Mouse (Mus musculus): Measurements from ENCODE around the gene Dnm3. TPM values are rescaled to one million over a fixed set of nuclear protein-coding genes. Genes with fewer than 3 reads are reported as not detected.

Gene Dnm3
- polyA plus RNA-seq (2021): 35.6 TPM

DNA sequence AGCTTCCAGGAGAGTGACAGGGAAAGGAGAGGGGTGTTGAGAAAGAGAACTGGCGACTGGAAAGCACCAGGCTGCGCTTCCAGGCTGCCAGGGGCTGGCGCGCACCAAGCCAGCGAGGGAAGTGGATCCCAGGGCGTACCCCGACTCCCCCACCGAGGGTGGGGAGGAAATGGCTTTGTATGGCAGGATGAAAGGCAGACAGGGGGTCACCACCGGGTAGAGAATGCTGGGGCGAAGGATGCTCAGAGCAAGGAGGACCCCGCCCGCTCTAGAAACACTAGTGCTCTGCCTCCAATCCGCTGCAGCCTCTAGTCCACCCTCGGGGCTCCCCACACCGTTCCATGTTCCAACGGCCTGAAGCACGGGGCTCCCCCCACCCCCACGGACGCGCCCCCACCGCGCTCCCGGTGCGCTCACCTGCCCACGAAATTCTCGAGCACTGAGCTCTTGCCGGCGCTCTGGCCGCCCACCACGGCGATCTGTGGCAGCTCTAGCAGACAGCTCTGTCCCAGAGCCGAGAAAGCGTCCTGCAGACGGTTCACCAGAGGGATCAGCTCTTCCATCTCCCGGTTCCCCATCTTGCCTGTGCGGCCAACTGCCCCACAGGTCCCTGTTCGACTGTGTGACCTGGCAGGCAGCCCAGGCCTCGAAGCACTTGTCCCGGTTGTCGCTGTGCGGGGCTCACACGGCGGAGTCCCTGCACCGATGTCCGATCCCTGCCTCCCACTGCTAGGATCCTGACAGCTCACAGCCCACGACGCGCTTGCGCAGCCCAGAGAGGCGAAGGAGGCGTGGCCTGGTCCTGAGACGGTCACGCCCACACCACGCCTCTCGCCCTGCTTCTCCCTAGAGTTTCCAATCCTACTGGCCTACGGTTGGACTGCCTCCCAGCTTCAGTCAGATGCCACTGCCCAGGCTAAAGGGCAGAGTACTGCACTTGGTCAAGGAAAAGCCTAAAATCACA lies at the start of gene Dnm3:
Dnm3 (minus strand) TSS at position 789 of the 964 bp plus-strand sequence.
- POLR2A ChIA-PET: interaction anchor here (0.6 to 1.4 kb wide), 6 partner anchors 16 to 119 kb away, joined by 3 to 4 read pairs (median 4); no protein-coding TSS in a partner anchor
- in situ Hi-C loops (cut with MboI; ENCODE audit: low pct_unique_long_range_greater_than_20kb): loop anchor here (10.0 kb wide), 1 partner anchor 113 kb away; no protein-coding TSS in a partner anchor
- CTCF ChIA-PET: interaction anchor here (0.7 to 1.9 kb wide), 10 partner anchors 19 to 119 kb away, joined by 3 to 13 read pairs (median 4); no protein-coding TSS in a partner anchor

DNA sequence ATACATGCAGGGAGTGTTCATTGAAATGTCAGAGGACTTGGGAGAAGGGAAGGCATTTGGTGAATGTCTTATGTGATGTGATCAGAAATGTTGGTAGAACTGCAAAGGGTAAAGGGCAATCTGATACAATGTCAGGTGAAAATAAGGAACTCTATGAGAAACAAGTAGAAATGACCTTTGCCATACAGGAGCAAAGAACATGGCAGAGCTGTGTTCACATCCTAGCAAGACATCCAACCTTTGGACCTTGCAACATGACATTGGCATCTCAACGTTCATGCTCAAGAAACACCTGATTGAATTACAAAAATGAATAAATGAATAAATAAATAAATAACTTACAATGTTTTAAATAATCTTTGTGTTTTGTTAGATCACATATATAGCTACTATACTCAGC lies 37.3 kb upstream of the Dnm3 start:
- ATAC-seq (no peak), DNase-seq (ENCODE audit: low read depth, low spot score) (no peak)
- ChIA-PET CTCF (no interaction called here), POLR2A (no interaction called here)
- no peak for TF ChIP-seq CTCF (IDR thresholded peaks at IDR 0.05)
- H3K27me3 ChIP-seq: no peaks in the 10 kb centered on the region
- in situ Hi-C loops (cut with MboI; ENCODE audit: low pct_unique_long_range_greater_than_20kb): no loop called here

More for the DNA sequence above, at the start of gene Dnm3:
- ATAC-seq: peak; percentile 92
- peak; percentile 53 for TF ChIP-seq CTCF (IDR thresholded peaks at IDR 0.05)
- no peaks in the 10 kb centered on the region for H3K27me3 ChIP-seq
- DNase-seq (ENCODE audit: low read depth, low spot score): peak; percentile 73

DNA sequence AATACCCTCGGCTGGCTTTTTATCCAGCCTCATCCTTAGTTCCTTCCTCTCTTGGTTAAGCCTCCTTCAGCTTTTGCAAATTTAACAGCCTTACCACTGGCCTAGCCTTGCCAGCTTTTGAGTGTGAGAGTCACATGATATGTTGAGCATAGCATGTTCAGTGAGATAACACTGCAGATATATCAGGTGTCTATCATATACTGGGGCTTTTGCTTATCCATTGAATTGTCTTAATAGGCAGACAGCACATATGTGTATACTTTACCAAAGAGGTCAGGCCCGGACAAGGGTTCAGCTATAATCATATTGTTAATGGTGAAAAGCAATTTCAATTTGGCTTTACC lies 32.2 kb upstream of the Dnm3 start:
- DNase-seq (ENCODE audit: low read depth, low spot score) (no peak), ATAC-seq (no peak)
- no peak for TF ChIP-seq CTCF (IDR thresholded peaks at IDR 0.05)
- ChIA-PET POLR2A (interaction anchor here (0.9 kb wide), 1 partner anchor 9 kb away, joined by 3 read pairs; no protein-coding TSS in a partner anchor), CTCF (interaction anchor here (0.8 to 2.7 kb wide), 6 partner anchors 11 to 152 kb away, joined by 3 to 7 read pairs (median 4); partner anchors contain the start of gene Dnm3)
- no peaks in the 10 kb centered on the region for H3K27me3 ChIP-seq
- in situ Hi-C loops (cut with MboI; ENCODE audit: low pct_unique_long_range_greater_than_20kb): no loop called here

DNA sequence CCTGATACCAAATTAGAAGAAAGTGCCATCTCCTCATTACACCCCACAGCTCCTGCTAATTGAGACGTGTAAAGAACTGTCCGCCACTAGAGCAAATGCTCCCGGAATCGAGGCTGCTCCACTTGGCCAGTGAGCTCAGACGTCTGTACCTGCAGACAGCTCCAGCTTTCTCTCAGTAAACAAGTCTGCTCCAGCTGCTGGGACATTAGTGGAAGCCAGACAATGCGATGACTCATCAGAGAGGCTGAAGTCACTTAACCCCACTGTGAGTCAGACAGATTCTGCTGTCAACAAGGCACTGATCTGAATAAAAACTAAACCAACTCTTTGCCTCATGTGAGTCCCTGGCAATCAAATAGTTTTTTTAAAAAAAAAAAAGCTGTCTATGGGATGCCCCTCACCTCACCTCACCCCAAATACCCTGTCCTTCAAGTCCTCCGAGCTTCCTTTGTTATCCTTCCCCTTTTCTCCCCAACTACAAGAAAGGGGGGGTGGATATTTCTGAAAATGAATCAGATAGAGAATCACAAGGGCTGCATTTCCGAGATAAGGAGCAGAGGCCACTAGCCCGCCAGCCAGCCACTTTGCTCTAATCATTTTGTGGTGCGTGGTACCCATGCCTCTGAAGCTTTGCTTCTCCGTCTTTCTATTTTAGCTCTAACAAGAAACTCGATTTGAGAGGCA lies 31.6 kb upstream of the Dnm3 start:
- ATAC-seq (peak; percentile 98), DNase-seq (ENCODE audit: low read depth, low spot score) (peak; percentile 94)
- ChIA-PET CTCF (interaction anchor here (0.8 to 2.7 kb wide), 6 partner anchors 9 to 56 kb away, joined by 3 to 7 read pairs (median 4); partner anchors contain the start of gene Dnm3), POLR2A (interaction anchor here (0.9 to 1.1 kb wide), 3 partner anchors 10 to 71 kb away, joined by 3 to 4 read pairs (median 3); no protein-coding TSS in a partner anchor)
- H3K27me3 ChIP-seq: no peaks in the 10 kb centered on the region
- in situ Hi-C loops (cut with MboI; ENCODE audit: low pct_unique_long_range_greater_than_20kb): no loop called here
- no peak for TF ChIP-seq CTCF (IDR thresholded peaks at IDR 0.05)

DNA sequence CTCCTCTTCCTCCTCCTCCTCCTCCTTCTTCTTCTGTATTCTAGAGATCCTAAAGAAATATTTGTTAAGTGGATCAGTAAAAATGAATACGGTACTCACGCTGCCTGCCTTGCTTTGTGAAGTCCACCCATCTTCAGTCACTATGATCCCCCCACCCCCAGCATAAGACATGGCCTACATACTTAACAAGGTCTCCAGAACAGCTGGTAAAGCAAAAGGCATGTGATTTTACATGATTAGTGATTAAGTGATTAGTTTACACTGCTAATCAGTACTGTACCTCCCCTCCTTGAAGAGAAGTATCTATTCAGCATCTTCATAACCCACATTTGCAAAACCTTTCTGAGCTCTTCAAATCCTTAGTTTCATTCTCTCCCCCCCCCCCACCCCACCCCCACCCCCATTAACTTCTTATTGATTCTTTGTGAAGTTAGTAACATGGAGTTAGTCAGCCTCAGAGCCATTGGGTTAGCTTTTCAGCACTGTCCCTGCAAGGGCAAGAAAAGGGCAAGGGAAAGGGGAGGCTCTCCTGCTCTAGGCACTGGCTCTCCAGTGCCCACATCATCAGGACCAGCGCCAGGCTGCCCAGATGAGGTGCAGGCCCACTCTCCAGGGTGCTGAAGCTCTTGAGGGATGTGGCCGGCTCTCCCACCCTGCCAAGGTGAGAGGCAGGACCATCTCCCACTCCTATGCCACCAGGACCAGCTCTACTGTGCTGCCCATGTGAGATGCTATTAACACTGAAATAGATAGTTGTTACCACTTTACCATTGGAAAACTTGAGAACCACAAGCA lies 30.6 kb upstream of the Dnm3 start:
- in situ Hi-C loops (cut with MboI; ENCODE audit: low pct_unique_long_range_greater_than_20kb): no loop called here
- TF ChIP-seq CTCF (IDR thresholded peaks at IDR 0.05): no peak
- POLR2A ChIA-PET: interaction anchor here (0.6 to 1.1 kb wide), 4 partner anchors 32 to 149 kb away, joined by 3 to 4 read pairs (median 3); no protein-coding TSS in a partner anchor
- ATAC-seq (no peak), DNase-seq (ENCODE audit: low read depth, low spot score) (no peak)
- H3K27me3 ChIP-seq: no peaks in the 10 kb centered on the region
- CTCF ChIA-PET: interaction anchor here (1.4 to 2.7 kb wide), 4 partner anchors 8 to 55 kb away, joined by 4 to 7 read pairs (median 6); partner anchors contain the start of gene Dnm3

DNA sequence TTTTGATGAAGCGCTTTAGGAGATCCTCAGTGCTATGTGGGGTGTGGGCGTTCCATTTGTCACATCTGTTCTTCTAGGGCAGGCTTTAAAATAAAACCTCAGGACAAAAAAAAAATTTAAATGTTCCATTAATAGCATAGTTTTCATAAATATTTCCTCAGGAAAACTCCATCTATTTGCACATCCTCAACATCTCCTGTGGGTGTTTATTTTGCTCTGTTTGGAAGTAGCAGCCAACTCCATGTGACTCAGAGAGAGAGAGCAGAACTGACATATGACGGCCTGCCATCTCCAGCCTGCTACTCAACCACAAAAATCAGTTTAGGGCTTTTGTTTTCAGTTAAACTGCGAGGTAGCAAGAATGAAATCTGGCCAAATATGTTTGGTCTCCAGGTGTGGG lies 28.7 kb upstream of the Dnm3 start:
- in situ Hi-C loops (cut with MboI; ENCODE audit: low pct_unique_long_range_greater_than_20kb): no loop called here
- ChIA-PET POLR2A (no interaction called here), CTCF (no interaction called here)
- H3K27me3 ChIP-seq: no peaks in the 10 kb centered on the region
- no peak for ATAC-seq
- DNase-seq (ENCODE audit: low read depth, low spot score): no peak
- no peak for TF ChIP-seq CTCF (IDR thresholded peaks at IDR 0.05)

DNA sequence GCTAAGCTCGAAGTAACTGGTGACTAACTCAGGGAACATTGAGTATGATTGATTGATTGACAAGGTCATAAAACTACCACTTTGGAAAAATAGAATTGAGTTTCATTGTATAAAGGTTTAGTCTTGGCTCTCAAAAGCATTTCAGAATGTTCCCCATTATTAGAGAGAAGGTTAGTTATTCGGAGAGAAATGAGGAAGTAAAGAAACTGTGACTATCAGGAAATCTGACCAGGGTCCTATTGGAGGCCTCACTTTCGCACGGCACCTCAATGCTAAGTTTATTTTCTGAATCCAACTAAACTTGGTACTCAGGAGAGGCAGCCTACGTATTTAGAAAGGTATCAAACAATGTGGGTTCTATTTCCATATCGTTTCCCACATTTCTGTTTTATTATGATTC lies 27.8 kb upstream of the Dnm3 start:
- ATAC-seq: no peak
- no peaks in the 10 kb centered on the region for H3K27me3 ChIP-seq
- CTCF ChIA-PET: no interaction called here
- POLR2A ChIA-PET: interaction anchor here (0.5 kb wide), 1 partner anchor 938 kb away, joined by 3 read pairs; no protein-coding TSS in a partner anchor
- DNase-seq (ENCODE audit: low read depth, low spot score): no peak
- no peak for TF ChIP-seq CTCF (IDR thresholded peaks at IDR 0.05)
- in situ Hi-C loops (cut with MboI; ENCODE audit: low pct_unique_long_range_greater_than_20kb): no loop called here

DNA sequence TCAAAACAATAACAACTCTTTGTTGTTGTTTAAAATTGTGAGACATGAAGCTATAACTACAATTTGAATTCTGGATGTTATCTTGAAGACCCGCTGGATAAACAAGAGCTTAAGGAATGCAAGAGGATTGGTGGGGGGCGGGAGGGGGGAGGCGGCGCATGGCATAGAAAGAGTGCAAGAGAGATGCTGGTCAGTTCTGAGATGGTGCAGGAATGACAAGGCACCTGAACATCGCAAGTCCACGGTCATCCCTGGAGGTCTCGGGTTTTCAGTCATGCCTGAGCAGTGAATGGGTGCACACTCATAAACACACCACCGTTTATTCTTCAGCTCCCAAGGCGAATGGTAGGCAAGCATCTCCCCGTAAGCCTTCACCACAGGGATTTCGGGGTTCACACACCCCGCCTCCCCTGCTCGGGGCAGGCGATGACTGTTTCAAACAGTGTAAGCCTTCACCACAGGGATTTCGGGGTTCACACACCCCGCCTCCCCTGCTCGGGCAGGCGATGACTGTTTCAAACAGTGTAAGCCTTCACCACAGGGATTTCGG lies 1.2 kb downstream of the Dnm3 start:
- ChIA-PET POLR2A (interaction anchor here (0.6 to 1.4 kb wide), 3 partner anchors 32 to 118 kb away, joined by 4 read pairs; no protein-coding TSS in a partner anchor), CTCF (interaction anchor here (1.0 to 1.5 kb wide), 3 partner anchors 46 to 117 kb away, joined by 3 to 5 read pairs (median 3); no protein-coding TSS in a partner anchor)
- in situ Hi-C loops (cut with MboI; ENCODE audit: low pct_unique_long_range_greater_than_20kb): loop anchor here (10.0 kb wide), 1 partner anchor 112 kb away; no protein-coding TSS in a partner anchor
- no peaks in the 10 kb centered on the region for H3K27me3 ChIP-seq
- ATAC-seq (no peak), DNase-seq (ENCODE audit: low read depth, low spot score) (no peak)
- no peak for TF ChIP-seq CTCF (IDR thresholded peaks at IDR 0.05)

DNA sequence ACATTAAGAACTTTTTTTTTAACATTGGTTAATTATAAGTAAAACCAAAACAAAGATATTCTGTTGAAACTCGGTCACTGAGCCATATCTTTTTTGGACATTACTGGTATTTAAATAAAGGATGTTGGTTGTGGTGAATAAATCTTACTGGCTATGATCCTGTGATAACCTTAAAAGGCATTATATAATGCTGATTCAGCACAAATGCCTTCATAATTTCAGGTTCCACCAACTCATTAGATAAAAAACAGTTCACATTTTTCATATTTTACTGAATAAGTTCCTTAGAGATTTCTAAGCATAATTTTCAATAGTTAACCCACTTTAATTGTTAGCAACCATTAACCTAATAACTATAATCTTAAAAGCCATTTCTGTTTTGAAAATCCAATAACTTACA lies 4.9 kb downstream of the Dnm3 start:
- CTCF ChIA-PET: no interaction called here
- ATAC-seq (no peak), DNase-seq (ENCODE audit: low read depth, low spot score) (no peak)
- POLR2A ChIA-PET: interaction anchor here (1.1 kb wide), 1 partner anchor 27 kb away, joined by 3 read pairs; no protein-coding TSS in a partner anchor
- in situ Hi-C loops (cut with MboI; ENCODE audit: low pct_unique_long_range_greater_than_20kb): loop anchor here (10.0 kb wide), 1 partner anchor 108 kb away; no protein-coding TSS in a partner anchor
- no peak for TF ChIP-seq CTCF (IDR thresholded peaks at IDR 0.05)
- H3K27me3 ChIP-seq: no peaks in the 10 kb centered on the region
